Mouse (Mus musculus) mouse embryonic stem cell (cell line): ENCODE data around the gene Wwc1.

Experiments
- in situ Hi-C, 2 experiments: fragments of 300-500 bp; cut with MboI; formaldehyde crosslinking; loops; 1 replicate in 1 of 2; 3 replicates in 1 of 2; pipeline ENCODE4 v1.14.3; 2019 to 2020; ENCODE audit warnings: low sequenced_read_pairs in 2 of 2, low pct_unique_long_range_greater_than_20kb in 1 of 2, mixed read lengths in 1 of 2; ENCODE audit not compliant: unreplicated experiment in 1 of 2

Wwc1 gene

DNA sequence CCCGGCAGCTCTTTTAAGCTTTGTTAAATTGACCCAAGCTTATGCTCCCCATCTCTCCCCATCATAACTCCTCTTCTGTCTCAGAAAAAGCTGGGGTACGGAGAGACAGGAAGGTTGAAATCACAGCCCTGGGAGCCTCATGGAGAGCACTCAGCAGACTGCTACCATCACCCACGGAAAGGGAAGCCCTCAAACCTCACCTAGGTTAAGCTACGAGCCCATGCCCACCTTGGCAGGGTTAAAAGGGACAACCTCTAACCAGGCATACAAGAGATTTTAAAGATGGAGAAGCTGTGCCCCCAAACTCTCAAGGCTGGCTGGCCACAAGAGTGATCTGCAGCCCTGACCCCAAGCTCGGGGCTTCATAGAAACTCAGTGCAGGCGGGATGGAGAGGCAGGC is 3.2 kb downstream of the Wwc1 start:
- in situ Hi-C loops, result loop anchor here in 1 of 2 experiments (25.0 kb wide), 1 partner anchor 565 kb away; no protein-coding TSS in a partner anchor

DNA sequence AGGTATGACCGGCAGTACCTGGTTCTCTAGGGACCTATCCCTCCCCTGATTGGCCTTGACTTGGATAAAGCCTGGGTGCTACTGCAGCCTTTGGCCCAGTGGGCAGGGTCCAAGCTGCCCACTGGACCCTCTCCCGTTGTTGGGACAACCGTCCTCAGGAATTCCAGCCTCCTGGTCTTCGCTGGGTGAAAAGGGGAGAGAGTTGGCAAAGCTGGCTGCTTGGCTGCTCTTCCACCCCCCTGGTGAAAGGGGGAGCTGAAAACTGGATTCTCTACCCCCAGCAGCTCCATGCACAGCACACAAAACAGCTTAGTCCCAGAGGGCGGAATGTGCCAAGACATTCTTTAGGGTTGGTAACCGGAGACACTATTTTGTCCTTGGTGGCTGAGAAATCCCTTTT is 3.8 kb downstream of the Wwc1 start:
- in situ Hi-C loops, result loop anchor here in 1 of 2 experiments (25.0 kb wide), 1 partner anchor 564 kb away; no protein-coding TSS in a partner anchor

DNA sequence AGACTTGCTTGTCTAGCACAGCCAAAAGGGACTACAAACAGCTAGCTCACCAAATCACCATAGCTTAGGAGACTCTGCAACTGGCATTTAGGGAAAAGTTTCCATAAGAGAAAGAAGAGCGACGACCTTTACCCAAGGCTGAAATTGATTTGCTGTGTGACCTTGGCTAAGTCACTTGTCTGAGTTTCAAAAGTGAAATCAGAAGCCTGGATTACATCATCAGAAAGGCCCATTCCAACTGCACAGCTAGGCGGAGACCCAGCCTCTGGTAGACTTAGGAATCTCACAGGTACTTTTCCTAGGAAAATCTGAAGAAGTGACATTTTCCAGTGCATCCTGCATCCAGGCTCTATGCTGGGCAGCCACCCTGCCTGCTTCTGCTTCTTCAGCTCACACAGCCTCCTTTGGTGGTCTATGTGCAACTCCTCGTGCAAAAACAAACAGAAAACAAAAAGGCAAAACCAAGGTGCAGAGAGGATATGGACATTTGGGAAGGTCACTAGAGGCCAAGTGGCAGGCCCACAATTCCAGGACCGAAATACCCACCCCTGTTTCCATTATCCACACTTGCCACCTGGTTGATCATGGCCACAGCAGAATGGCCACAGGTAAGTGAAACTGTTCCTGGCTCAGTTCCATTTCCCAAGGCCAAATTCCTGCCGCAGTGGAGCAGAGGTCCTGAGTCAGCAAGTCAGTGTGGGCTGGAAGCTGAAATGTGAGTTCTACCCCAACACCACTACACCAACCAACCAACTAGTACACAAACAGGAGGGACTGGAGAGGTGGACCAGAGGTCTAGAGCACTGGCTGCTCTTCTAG is 5.5 kb downstream of the Wwc1 start:
- in situ Hi-C loops, result loop anchor here in 1 of 2 experiments (25.0 kb wide), 1 partner anchor 563 kb away; no protein-coding TSS in a partner anchor

DNA sequence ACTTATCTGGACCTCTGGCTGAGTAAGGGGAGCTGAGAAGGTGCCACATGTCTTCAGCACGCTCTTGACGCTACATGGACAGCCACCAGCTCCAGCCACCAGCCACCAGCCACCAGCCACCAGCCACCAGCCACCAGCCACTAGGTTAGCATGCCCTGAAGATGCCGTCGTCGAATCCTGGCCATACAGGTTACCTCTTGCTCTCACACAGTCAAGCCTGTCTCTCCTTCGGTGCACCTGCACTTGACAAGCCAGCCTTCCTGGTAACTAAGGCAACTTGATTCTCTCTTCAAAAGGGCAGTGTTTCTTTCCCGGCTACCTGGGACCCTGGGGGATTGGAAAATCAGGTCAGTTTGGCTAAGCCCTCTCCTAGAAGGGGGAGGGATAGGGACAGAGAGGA is 7.2 kb downstream of the Wwc1 start:
- in situ Hi-C loops, result no loop called here

DNA sequence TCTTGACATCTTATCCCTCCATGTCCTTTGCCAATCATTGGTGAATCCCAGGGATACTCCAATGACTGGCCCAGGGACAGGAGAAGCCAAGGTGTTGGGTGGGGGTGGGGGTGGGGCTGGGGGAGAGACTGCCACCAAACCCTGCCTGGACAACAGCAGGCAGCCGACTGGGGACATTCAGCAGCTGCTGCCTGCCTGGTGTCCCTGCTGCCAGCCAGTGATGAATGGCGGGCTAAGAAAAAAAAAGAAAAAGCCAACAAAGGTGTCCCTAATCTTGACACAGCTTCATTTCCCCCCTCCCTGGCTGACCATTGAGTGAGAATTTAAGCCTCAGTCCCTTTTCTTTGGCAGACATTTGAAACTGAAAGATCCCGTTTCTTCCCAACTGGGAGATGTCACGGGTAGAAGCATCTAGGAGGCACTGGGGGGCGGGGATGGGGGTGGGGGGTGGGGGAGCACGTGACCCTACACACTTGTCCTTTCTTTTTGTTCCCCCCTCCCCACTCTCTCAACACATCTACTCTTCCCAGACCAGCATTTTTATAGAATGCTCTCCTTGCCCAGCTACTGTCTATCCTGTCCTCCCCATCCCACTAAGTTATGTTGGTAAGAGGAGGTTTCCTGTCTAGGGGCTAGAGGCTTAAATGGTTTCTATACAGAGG is 7.9 kb downstream of the Wwc1 start:
- in situ Hi-C loops, result no loop called here

DNA sequence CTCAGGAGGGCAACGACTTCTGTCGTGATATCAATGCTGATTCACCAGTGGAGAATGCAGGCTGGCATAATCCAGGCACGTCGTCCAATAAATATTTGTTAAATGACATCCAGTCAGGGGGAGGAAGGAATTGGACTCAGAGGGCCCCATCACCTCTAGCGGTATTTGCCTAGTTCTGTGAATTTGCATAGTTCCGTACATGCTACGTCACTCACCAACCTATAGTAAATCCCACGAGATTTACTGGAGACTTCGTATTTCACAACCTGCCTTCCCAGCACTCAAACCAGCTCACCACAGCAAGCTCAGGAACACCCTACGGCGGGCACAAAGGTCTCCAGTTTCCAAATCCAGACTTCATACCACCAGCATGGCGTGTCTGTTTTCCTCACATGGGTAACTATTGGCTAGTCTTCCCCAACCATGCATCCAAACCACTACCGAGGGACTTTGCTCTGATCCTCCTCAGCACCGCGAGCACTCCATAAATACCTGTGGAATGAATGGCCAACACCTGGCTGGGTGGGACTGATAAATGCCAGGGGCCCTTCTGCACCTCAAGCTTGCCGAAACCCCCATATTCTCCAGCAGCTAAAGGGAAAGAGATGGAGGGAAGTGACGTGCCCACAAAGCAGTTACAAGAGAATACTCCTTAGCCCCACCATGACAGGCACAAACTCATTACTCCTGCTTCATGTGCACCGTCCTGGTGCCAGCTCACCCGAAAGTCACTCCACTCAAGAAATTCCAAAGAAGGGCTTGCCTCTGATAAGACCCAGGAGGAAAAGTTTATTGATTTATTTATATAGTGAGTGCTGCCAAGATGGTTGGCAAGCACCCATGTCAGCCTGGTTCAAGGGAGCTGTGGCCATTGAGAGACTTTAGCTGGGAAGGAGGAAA is 9.3 kb downstream of the Wwc1 start:
- in situ Hi-C loops, result no loop called here

DNA sequence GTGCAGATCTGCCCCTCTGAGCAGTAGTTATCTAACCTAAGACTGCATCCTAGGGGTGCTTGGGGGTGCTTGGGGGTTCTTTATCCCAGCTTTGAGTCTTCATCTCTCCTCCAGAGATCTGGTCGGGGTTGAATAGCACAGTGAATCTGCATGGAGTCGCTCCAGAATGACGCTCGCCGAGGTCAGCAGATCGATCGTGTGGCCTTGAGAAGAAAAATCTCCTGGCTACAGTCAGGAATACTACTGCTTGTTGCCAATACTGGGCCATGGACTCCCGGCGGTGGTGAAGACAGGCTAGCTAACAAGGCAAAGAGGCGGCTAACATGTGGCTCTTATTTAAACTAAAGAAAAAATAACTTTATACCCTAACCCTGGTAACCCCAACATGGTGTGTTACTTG is 12.0 kb downstream of the Wwc1 start:
- in situ Hi-C loops, result no loop called here

DNA sequence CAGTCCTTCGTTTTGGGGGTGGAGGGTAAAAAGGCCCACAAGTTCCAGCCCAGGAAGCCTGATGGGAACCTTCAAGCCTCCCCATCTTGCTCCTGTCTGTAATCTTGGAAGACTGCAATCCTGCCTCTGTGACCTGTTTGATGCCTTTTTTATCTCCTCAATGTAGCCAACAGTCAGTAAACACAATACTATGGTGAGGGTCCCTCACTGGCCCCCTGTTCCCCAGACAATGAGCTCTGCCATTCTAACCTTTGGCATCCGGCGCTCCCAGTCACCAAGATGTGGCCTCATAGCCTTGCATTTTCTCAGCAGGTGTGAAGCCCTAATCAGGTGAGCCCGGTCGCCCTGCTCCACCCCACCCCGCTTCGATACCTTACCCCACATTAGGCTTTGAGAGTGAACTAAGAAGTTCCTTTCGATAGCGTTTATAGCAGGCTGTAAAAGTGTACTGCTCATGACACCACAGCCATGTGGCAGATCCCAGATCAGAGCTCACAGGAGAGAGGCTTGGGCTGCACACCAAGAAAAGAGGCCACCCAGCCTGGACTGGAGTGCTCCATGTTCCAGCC is 16.3 kb downstream of the Wwc1 start:
- in situ Hi-C loops, result no loop called here

DNA sequence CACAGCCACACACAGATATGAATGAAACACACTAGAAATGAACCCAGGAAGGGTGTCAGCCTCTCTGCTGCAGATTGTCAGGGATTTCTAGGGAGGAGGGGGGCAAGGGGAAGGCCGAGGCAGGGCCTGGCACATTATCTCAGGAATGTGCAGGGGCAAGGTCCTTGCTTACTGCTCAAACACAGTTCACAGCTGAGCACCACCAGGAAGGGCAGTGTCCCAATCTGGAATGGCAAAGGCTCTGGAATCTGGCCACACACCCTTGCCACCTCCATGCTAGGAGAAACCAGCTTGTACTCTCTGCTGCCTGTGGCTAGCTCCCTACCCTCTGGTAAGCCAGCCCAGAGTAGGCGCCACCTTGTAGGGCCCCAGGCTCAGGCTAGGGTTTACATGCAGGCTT is 16.8 kb downstream of the Wwc1 start:
- in situ Hi-C loops, result no loop called here

DNA sequence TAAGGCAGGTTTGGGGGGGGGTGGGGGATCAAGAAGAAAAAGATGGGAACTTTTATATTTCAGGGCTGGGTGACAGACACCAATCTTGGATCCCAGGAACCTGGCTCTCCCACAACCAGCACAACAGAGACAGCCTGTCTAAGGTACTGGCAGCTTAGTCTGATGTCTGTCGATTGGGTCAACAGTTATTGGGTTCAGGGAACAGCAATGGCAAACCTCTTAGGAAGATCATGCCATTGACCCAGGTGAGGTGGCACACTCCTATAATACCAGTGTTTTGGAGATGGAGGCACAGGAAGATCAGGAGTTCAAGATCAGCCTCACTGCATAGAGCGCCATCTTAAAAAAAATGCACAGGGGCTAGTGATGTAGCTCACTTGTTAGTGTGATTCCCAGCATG is 17.9 kb downstream of the Wwc1 start:
- in situ Hi-C loops, result no loop called here

DNA sequence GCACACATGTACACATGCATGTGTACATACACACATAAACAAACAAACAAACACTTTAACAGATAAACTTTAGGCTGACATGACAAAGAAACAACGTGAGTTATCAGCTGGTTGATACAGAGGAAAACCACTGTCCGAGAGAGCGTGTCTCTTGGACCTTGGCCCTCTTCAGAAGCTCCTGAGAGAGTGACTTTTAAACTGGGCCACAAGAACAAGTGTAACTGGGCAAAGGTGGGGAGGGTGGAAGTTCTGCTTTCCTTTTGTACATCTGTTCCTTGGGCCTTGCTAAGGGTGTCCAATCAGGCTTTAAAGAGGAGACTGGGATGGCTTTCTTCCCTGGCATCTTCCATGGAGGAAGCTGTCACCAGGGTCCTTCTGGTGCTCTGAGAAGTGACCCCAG is 21.1 kb downstream of the Wwc1 start:
- in situ Hi-C loops, result no loop called here

DNA sequence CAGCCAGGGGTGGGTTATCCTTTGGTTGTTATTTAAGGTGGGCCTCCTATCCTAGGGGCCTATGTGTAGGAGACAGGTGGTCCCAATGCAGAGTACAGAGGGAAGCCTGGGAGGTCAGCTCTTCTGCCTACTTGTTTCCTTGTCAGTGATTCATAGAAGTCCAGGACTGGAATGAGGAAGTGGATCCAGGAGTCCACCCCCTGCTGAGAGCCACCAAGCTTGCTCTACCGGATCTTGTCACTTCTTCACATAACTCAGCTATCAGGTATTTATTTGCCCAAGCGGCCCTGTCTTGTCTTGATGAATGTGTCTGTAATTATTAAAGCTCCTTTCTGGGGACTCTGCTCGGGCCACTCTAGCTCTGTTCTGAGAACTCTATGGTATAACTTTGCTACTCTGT is 24.8 kb downstream of the Wwc1 start:
- in situ Hi-C loops, result no loop called here

DNA sequence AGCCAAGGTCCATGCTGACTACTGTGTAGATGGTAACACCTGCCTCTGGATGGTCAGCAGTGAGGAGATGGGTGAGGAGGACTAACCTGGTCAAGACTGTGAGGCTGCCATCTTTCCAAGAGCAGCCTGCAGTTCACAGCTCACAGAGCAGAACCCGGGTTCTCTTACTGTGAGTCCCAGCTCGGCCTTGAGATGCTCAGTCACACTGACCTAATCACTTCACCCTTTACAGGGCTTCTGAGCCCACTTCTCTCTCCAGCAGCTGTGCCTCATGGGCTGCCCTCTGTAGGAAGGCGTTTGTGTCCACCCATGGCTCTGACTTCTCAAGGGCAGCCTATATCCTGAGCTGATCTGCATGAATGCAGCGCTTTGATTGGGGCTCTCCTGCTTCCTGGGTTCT is 27.1 kb downstream of the Wwc1 start:
- in situ Hi-C loops, result no loop called here

DNA sequence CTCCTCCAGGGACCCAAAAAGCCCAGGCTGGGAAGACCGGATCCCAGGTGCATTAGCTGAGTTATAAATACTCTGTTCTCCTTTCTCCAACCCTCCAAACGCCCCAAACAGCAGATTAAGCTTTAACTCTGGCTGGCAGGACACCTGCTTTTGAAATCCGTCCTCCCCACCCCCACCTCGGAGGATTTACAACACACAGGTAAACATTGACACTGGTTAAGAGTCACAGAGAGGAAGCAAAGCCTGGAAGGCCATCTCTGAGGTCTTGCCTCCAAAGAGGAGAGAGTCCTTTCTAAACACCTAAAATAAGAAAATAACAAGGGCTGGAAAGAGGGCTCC is 28.6 kb downstream of the Wwc1 start:
- in situ Hi-C loops, result no loop called here

DNA sequence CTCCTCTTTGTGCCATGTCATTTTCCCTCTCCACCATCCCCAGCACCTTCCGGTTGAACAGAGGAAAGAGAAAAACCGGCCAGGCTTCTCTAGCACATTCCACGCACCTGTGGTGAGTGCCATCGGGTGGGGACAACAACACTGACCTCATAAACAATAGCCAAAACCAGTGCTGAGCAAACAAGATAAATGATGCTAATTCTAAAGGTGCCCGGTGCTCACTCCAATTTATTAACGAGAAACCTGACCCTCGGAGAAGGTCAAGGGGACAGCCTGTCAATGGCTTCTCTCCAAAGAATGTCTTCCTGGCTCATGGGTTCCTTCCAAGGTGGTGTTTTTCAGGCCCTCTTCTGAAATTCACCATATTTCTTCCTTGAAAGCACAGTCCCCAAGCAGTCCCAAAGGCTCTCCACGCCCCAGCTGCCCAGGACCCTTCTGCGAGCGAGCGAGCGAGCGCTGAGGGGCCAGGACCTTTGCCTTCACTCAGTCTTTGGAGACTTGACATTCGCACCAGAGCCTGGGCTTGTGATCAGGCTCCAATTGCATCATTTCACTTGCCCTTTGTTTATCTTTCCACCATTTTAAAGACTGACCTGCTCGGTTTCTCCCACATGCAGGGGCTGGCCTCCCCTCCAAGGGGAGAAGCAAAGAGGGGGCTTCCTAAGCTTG is 29.1 kb downstream of the Wwc1 start:
- in situ Hi-C loops, result no loop called here

DNA sequence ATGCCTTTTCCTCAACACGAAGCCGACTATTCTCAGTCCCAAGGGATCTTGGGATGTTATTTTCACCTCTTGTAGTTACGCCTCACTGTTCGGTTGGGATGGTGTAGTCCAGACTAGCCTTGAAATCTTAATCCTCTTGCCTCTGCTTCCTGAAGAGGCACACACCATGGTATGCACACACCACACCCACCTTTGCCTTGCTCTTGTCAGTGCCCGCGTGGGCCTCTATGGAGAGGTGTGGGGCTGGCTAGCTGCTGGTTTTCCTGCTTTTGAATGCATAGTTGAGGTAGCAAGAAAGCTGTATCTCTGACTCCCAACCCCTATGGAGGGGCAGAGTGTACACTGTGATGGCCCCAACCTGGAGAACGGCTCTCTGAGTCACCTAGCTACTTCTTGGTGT is 29.9 kb downstream of the Wwc1 start:
- in situ Hi-C loops, result no loop called here

DNA sequence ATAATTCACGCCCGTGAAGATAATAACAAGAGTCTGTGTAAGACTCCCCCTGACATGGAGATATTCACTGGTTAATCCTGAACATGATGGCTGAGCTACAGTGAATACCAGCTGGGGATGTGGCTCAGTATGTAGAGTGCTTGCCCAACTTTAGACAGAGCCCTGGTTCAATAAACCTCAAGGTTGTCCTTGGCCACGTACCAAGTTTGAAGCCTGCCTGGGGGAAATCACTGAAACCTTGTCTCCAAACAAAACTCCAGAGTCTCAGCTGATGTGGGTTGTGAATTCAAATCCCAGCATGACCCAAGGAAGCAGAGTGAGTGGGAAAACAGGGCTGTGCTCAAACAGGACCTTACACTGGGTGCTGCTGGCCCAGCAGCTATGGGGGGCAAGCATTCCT is 30.3 kb downstream of the Wwc1 start:
- in situ Hi-C loops, result no loop called here

DNA sequence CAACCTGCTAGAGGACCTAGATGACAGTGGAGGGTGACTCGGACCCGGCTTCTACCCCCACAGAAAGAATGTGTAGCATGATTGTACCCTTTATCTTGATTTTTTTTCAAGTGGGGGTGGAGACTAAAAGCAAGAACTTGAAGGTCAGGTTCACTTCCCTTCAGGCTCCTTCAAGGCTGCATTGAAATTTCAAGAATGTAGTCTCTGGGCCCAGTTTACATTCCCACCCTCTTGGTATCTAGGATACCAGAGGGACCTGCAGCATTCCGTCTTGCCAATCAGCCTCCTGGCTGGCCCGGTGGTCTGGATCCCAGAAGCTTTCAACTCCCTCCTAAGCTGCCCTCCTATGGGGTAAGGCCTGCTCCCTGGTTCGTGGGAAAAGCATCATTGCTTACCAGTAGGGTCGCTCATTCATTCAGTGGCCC is 31.9 kb downstream of the Wwc1 start:
- in situ Hi-C loops, result no loop called here
